Mouse (Mus musculus) kidney, adult 9 months (tissue): ENCODE results near the gene Scn2b.

ENCODE experiments used
- DNase-seq: peaks from one replicate; pipeline ENCODE4 v3.0.0; 2022

The Scn2b gene

GRCm38 (mm10) chr9:45117741-45118431 is at the start of gene Scn2b:
TSS of gene Scn2b (plus strand) at chr9:45117782.
- DNase-seq = no peak

GRCm38 (mm10) chr9:45071800-45072199 is 45.8 kb upstream of the Scn2b start:
- no peak for DNase-seq

- no peak for DNase-seq
Measured at GRCm38 (mm10) chr9:45077859-45078258, 39.7 kb upstream of the Scn2b start.

GRCm38 (mm10) chr9:45079011-45079410 is 38.6 kb upstream of the Scn2b start, which contains the start of gene Jaml:
TSS of gene Jaml (plus strand) at chr9:45079183.
- no peak for DNase-seq

GRCm38 (mm10) chr9:45083132-45083531 is 34.5 kb upstream of the Scn2b start:
- no peak for DNase-seq

GRCm38 (mm10) chr9:45084556-45084955 is 33.0 kb upstream of the Scn2b start:
- DNase-seq = no peak

GRCm38 (mm10) chr9:45085741-45086690 is 31.6 kb upstream of the Scn2b start:
- no peak for DNase-seq

GRCm38 (mm10) chr9:45088040-45088439 is 29.5 kb upstream of the Scn2b start:
- no peak for DNase-seq

GRCm38 (mm10) chr9:45090811-45091210 is 26.8 kb upstream of the Scn2b start:
- DNase-seq = no peak

GRCm38 (mm10) chr9:45092641-45093040 is 24.9 kb upstream of the Scn2b start:
- DNase-seq = peak; percentile 33

- DNase-seq = no peak
Measured at GRCm38 (mm10) chr9:45095149-45095937, 22.2 kb upstream of the Scn2b start.

- no peak for DNase-seq
Measured at GRCm38 (mm10) chr9:45097877-45098276, 19.7 kb upstream of the Scn2b start.

- no peak for DNase-seq
Measured at GRCm38 (mm10) chr9:45098426-45098825, 19.2 kb upstream of the Scn2b start.

GRCm38 (mm10) chr9:45102528-45102927 is 15.1 kb upstream of the Scn2b start:
- no peak for DNase-seq

GRCm38 (mm10) chr9:45103211-45103979 is 14.2 kb upstream of the Scn2b start:
- no peak for DNase-seq

- DNase-seq = peak; percentile 78
Measured at GRCm38 (mm10) chr9:45105596-45106374, 11.8 kb upstream of the Scn2b start.

- no peak for DNase-seq
Measured at GRCm38 (mm10) chr9:45115706-45116105, 1.9 kb upstream of the Scn2b start.

GRCm38 (mm10) chr9:45116819-45117218 is 763 bp upstream of the Scn2b start:
- no peak for DNase-seq

- no peak for DNase-seq
Measured at GRCm38 (mm10) chr9:45118552-45118951, 970 bp downstream of the Scn2b start.

GRCm38 (mm10) chr9:45119316-45119953 is 1.9 kb downstream of the Scn2b start:
- no peak for DNase-seq
